Mouse (Mus musculus) kidney, adult 2 months (tissue): ENCODE results near the gene Mdga1. TPM values are rescaled to one million over a fixed set of nuclear protein-coding genes. Genes with fewer than 3 reads are reported as not detected.
"Not testable (repeated sequence)": the region's sequence is repeated elsewhere in the genome, so short reads cannot be mapped to it uniquely, and the experiment has no call there.

ENCODE experiments used
- DNase-seq: peaks from one replicate; pipeline ENCODE4 v3.0.0; 2021
- H3K27ac ChIP-seq: fragments of 200-500 bp; 2 replicates; pipeline ENCODE4 v1.5.1; 2012; ENCODE audit warnings: low read depth, low read length, control low read depth, inconsistent platforms; ENCODE audit not compliant: insufficient read depth
- H3K27me3 ChIP-seq: fragments of 200-500 bp; replicated peaks from 2 replicates; pipeline ENCODE4 v1.6.1; 2012; ENCODE audit warnings: mild to moderate bottlenecking, moderate library complexity, low read length, inconsistent platforms; ENCODE audit not compliant: control insufficient read depth, insufficient read depth
- H3K36me3 ChIP-seq: fragments of 200-500 bp; 2 replicates; pipeline ENCODE4 v1.6.1; 2012; ENCODE audit warnings: mild to moderate bottlenecking, moderate library complexity, low read length, inconsistent platforms; ENCODE audit not compliant: control insufficient read depth, insufficient read depth
- H3K4me1 ChIP-seq: fragments of 200-500 bp; 2 replicates; pipeline ENCODE4 v1.6.1; 2011; ENCODE audit warnings: low read length; ENCODE audit not compliant: control insufficient read depth, insufficient read depth
- H3K4me3 ChIP-seq: fragments of 200-500 bp; 2 replicates; pipeline ENCODE4 v1.5.1; 2011; ENCODE audit warnings: mild to moderate bottlenecking, low read depth, low read length, control low read depth; ENCODE audit not compliant: insufficient read depth
- CTCF ChIP-seq: fragments of 200-500 bp; conservative IDR thresholded peaks from 2 replicates; pipeline ENCODE4 v1.5.1; 2011; ENCODE audit warnings: low read depth, mild to moderate bottlenecking, control low read depth, low read length, moderate library complexity, mixed read lengths; ENCODE audit not compliant: insufficient read depth, insufficient read length
- POLR2A ChIP-seq: fragments of 200-500 bp; IDR thresholded peaks from one replicate; pipeline ENCODE4 v1.6.1; 2011; ENCODE audit warnings: low read depth, low read length, control low read depth
- WGBS: fragments of 180-500 bp; shearing (Covaris S2); methylation state at CpG from one replicate; pipeline ENCODE4 v1.1.7; 2018; 5-methylcytosine and 5-hydroxymethylcytosine counted together
- polyA plus RNA-seq: library from polyadenylated mRNA; depleted of rRNA; stranded (reverse); fragments of >200 nt; gene quantifications from 2 replicates; pipeline ENCODE4 v1.2.3, GENCODE M21; 2012; rRNA removed

Gene Mdga1
- polyA plus RNA-seq, 1 experiment = 1.3 TPM

- TF ChIP-seq CTCF (no peak), POLR2A (no peak)
- H3K27ac ChIP-seq = no peak overlapping the region
- DNase-seq = no peak
- H3K4me1 ChIP-seq = no peaks in the 10 kb centered on the region
- 83% methylated on average over 10 of the region's 10 CpGs for WGBS
- no peaks in the 10 kb centered on the region for H3K36me3 ChIP-seq
- H3K4me3 ChIP-seq = no peak overlapping the region
- H3K27me3 ChIP-seq = no peaks in the 10 kb centered on the region
Measured at GRCm38 (mm10) chr17:29788573-29788972, 181.3 kb downstream of the Mdga1 start.

GRCm38 (mm10) chr17:29784820-29785219 lies 185.1 kb downstream of the Mdga1 start:
- Histone ChIP-seq H3K27ac (no peak overlapping the region), H3K27me3 (no peaks in the 10 kb centered on the region), H3K4me3 (no peak overlapping the region), H3K36me3 (no peaks in the 10 kb centered on the region), H3K4me1 (no peaks in the 10 kb centered on the region)
- no peak for DNase-seq
- 87% methylated on average over 9 of the region's 9 CpGs for WGBS
- TF ChIP-seq POLR2A = no peak
- 0 out of 2 replicates have a peak, but pooled peaks have one; percentile 17 for TF ChIP-seq CTCF

DNA sequence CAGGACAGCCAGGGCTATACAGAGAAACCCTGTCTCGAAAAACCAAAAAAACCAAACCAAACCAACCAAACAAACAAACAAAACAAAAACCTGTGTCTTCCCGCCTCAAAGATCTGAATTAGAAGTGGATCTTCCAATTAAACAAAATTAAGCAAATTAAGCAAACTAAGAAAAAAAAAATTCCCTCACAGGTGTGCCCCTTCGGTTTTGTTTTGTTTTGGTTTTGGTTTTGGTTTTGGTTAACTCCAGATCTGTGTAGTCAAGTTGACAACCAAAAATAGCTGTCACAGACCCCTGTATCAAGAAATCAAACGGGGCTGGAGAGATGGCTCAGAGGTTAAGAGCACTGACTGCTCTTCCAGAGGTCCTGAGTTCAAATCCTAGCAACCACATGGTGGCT lies 188.4 kb downstream of the Mdga1 start:
- H3K27ac ChIP-seq, H3K4me1 ChIP-seq, H3K4me3 ChIP-seq, H3K27me3 ChIP-seq, H3K36me3 ChIP-seq, DNase-seq: not testable (repeated sequence)
- WGBS = 82% methylated on average over 4 of the region's 4 CpGs

DNA sequence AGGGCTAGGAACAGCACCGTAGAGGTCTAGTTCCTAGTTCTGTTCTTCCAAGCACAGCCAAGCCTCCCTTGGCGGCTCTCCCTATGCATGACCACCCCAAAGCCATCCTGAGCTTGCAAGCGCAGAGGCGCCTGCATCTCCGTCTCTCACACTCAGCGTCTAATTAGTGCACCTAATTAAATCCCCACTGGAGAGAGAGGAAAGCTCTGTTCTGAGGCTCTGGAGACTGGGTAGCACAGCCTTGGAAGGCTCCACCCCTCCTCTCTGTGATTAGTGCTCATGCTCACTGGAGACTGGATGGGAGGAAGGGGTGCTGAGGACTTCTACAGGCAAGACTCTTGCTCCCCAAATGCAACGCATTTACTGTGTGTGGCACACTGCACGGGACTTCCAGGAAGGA lies 191.9 kb downstream of the Mdga1 start:
- WGBS = 53% methylated on average over 8 of the region's 8 CpGs
- Histone ChIP-seq H3K4me3 (no peak overlapping the region), H3K36me3 (no peaks in the 10 kb centered on the region)

More for the DNA sequence above, 191.9 kb downstream of the Mdga1 start:
- TF ChIP-seq POLR2A (no peak), CTCF (no peak)
- no peak for DNase-seq
- H3K27me3 ChIP-seq = no peaks in the 10 kb centered on the region
- H3K27ac ChIP-seq = no peak overlapping the region
- H3K4me1 ChIP-seq = no peaks in the 10 kb centered on the region

Other genes with a start within 250 kb of the Mdga1 start
- 103 and 111 TPM in 2 replicates for gene Zfand3, start 34.6 kb upstream of the Mdga1 start, polyA plus RNA-seq